Mouse (Mus musculus) lung, postnatal 0 days (tissue): ENCODE measurements around the gene Mrgpra1.
"Not testable (repeated sequence)": the region's sequence is repeated elsewhere in the genome, so short reads cannot be mapped to it uniquely, and the experiment has no call there.

Experiments
- CTCF ChIP-seq: IDR thresholded peaks from 2 replicates; pipeline ENCODE4 v1.5.1; 2016; ENCODE audit warnings: antibody characterized with exemption, mild to moderate bottlenecking
- EP300 ChIP-seq: IDR thresholded peaks from 2 replicates; pipeline ENCODE4 v1.6.1; 2016; ENCODE audit warnings: antibody characterized with exemption, mild to moderate bottlenecking, control low read depth

DNA sequence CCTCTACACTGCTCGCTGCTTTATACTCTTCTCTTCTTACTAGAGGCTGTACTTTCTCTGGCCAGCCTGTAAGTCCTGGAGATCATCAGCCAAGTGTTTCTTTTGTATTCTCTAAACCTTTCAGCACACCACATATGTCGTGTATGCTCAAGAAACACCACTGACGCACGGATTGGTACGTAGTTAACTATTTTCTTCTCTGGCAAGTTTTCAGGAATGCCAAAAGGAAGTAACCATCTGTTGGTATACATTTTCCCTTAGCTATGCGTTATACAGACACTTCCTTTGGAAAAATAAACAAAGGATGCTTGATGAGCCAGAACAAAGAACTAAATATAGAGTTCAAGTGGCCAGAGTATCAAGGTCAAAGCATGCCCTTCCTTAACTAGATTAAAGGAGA lies 49.4 kb downstream of the Mrgpra1 start:
- not testable (repeated sequence) for TF ChIP-seq CTCF, EP300
